Mouse (Mus musculus) left cerebral cortex, postnatal 36 days (tissue): ENCODE measurements around the gene Stk32b. TPM values are rescaled to one million over a fixed set of nuclear protein-coding genes. Genes with fewer than 3 reads are reported as not detected.
A peak's percentile ranks its signal among the peaks of the same experiment; 100 is the strongest.

ENCODE experiments used
- DNase-seq, 2 experiments: peaks; one replicate each; pipeline ENCODE4 v3.0.0; 2021 to 2022; ENCODE audit warnings: low spot score in 2 of 2, mixed read lengths in 1 of 2
- intact Hi-C: fragments of 180-260 bp; cut with DNase I; formaldehyde crosslinking; loops from one replicate; pipeline ENCODE4 v1.15.1; 2025
- total RNA-seq, 2 experiments: library from RNA; stranded (reverse); gene quantifications; 2 replicates each; pipeline ENCODE4 v1.2.3; 2021

The Stk32b gene
- 1 to 10 TPM; 1.4 to 2.3 TPM for total RNA-seq

DNA sequence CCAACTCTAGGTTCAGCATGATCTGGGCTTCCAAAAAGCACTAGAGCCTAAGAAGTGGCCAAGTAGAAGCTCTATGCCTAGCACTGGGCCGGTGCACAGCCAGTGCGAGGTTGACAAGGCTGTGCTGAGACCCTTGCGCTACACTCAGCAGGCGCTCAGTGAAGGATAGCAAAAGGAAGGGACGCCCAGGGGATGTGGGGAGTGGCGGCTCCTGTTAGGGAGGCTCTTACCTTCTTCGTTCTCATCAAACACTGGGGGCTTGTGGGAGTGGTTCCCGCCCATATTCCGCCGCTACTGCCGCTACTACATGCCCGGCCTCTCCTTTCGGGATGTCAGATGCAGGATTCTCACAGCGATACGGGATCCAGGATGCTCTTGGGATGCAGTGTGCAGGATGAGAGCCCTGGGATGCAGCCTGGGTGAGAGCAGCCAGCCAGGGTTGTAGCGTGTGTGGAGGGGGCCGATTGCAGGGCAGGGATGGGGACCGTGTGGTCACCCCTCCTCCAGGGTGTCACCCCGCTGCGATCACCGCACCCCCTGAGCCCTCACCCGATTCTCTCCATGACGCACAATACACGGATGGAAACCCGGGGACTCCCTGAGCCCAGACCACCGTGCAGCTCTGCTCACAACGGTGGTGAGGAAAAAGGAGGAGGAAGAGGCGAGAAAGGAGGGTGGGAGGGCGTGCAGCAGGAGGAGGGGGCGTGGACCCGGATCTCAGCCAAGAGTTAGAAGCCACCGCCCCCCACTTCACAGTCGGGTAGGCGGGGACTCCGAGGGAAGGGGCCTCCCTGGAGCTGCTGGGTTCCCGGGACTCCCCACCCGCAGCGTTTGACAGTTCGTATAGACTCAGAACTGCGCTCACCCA is at the start of gene Stk32b:
Gene Stk32b (minus strand): TSS at position 667 of the 868 bp plus-strand sequence.
- intact Hi-C loops = loop anchor here (2.0 to 10.0 kb wide), 2 partner anchors 292 to 418 kb away; no protein-coding TSS in a partner anchor
- no peak for DNase-seq

GRCm38 (mm10) chr5:37765851-37766250 is 48.9 kb upstream of the Stk32b start:
- intact Hi-C loops = no loop called here
- DNase-seq = no peak

DNA sequence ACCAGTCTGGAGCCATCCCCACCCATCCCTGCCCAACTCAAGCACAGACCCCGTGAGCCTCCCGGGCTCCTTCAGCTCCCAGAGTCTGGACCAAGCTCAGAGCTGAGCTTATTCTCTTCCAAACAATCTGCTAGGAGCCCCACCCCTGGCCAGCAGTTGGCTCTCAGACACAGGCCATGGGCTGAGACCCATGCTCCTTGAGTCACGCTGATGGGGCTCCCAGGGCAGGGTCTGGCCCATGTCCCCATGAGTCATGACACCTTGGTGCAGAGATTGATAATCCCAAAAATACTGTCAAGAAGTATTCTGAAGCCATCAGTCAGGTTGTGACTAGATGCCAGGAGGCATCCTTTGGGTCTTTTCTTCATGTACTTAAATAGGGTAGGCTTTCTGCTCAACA is 45.1 kb upstream of the Stk32b start:
- no peak for DNase-seq
- intact Hi-C loops = no loop called here

- intact Hi-C loops = loop anchor here (5.0 to 10.0 kb wide), 2 partner anchors 341 to 456 kb away; no protein-coding TSS in a partner anchor
- DNase-seq = no peak
Observed at GRCm38 (mm10) chr5:37753366-37753765, 36.4 kb upstream of the Stk32b start.

DNA sequence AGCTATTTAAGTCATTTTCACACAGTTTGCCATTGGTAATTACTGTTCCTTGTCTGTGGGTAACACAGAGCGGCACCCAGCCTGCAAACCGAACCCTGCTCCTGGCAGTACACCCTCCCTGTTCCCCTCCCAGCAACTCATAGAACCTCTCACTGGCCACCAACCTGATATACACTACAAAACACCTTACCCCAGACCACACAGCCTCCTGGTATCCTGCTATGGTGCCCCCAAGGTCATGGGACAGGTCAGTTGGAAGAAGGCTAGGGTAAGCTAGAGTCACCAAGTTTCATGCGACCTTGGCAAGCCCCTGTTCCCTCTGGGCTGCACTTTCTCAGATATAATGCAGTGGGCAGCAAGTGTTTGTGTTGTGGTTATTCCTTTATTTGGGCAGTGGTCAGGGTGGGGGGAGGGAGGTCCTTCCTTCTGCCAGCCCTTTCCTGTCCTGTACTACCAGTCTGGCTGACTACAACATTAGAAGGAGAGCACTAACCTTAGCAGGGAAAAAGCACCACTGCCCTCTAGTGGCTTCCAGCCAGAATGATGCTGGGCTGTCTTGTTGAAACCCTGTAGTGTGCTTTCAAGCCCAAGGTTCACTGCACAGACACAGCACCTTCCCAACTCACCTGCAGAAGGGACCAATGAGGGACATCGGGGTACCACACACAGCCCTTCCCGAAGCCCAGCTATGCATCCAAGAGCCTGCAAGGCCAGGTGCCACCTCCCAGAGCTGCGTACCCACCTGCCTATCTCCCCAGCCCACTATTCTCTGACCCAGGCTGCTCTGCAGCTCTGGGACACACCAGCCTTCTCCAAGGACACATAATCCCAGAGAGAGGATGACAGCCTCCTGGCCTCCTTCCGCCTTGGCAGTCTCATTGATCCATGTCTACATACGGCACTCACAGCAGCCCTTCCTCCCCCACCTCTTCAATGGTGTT is 35.3 kb upstream of the Stk32b start:
- DNase-seq = peak; percentile 58 to 65
- intact Hi-C loops = loop anchor here (5.0 to 10.0 kb wide), 2 partner anchors 343 to 455 kb away; no protein-coding TSS in a partner anchor

GRCm38 (mm10) chr5:37743889-37744707 is 27.1 kb upstream of the Stk32b start:
- no peak for DNase-seq
- intact Hi-C loops = no loop called here

GRCm38 (mm10) chr5:37736213-37736612 is 19.2 kb upstream of the Stk32b start:
- intact Hi-C loops = no loop called here

GRCm38 (mm10) chr5:37735224-37735623 is 18.3 kb upstream of the Stk32b start, which contains the start of gene Cytl1:
Gene Cytl1, plus strand, starts transcription at chr5:37735519.
- no peak for DNase-seq
- intact Hi-C loops = no loop called here

More at GRCm38 (mm10) chr5:37736213-37736612, 19.2 kb upstream of the Stk32b start:
- DNase-seq = no peak

GRCm38 (mm10) chr5:37730781-37731180 is 13.8 kb upstream of the Stk32b start:
- no peak for DNase-seq
- intact Hi-C loops = no loop called here

DNA sequence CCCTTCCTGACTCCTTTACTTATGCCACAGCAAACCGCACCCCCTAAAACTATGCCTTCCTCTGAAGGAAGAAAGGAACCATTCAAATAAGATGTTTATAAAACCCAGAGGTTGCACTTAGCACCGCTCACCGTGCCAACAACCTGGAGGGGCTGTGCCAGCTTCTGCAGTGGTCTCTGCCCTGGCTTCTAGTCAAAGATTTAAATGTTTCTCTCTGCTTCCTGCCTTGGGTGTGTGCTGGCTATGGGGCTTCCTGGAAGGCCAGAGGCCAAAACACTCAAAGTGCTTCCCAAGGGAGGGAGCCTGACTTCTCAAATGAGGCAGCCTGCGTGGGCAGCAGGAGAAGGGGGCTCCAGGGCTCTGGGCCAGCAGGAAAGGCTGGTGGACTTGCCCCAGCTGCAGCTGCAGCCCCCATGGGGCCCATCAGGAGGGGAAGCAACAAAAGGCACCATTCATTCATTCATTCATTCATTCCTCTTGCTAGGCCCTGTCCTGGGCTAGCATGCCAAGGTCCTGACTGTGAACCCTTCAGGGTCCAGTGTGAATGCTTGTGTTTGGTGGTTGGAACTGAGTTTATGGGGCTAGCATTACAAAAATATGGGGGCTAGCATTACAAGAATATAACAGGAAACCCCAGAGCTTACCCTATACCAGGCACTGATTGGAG is 8.4 kb upstream of the Stk32b start:
- DNase-seq = no peak
- intact Hi-C loops = no loop called here

DNA sequence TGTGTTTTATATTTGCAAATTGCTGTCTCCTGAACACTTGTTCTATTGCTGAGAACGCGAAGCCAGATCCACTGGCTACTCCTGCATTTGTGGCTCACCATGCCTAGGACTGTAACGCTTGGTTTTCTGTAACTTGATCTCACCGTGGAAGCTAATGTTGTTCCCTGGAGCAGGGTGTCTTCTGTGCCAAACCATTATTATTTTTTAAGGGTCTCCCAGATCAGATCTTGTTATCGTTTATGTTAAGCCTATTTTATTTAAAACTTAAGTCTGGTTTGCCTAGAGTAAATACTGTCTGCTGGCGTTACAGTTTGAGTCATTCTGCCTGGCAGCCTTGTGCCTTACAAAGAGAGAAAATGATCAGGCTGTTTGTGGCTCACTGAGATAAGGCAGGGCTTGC is 3.7 kb upstream of the Stk32b start:
- intact Hi-C loops = no loop called here
- DNase-seq = no peak

GRCm38 (mm10) chr5:37717384-37717963 is 503 bp upstream of the Stk32b start:
- intact Hi-C loops = loop anchor here (2.0 to 10.0 kb wide), 2 partner anchors 293 to 419 kb away; no protein-coding TSS in a partner anchor
- DNase-seq = peak; percentile 45 to 52

DNA sequence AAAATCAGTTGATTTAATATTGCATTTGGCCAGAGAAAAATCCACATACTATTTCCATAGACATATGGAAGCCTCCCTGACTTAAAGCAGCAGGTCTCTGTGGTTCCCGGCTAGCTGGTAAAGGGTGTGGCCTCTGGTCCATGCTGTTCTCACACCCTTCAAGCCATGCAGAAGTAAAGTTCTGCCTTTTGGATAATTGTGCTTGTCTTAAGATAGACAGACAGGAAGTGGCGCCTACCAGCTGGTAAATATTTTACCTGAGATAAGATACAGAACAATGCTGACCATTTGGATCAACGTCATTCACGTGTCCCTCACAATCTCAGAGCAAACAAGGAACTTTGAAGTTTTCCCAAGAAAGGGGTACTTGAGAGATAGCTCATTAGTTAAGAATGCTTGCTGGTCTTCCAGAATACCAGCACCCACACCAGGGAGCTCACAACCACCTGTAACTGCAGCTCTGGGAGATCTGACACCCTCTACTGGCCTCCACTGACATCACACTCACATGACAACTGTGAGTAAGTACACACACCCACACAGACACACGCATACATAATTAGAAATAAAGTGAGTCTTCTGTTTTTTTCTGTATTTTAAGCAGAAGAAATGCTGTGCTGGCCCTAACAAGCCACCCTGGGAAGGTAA is 7.6 kb downstream of the Stk32b start:
- intact Hi-C loops = no loop called here
- DNase-seq = no peak

DNA sequence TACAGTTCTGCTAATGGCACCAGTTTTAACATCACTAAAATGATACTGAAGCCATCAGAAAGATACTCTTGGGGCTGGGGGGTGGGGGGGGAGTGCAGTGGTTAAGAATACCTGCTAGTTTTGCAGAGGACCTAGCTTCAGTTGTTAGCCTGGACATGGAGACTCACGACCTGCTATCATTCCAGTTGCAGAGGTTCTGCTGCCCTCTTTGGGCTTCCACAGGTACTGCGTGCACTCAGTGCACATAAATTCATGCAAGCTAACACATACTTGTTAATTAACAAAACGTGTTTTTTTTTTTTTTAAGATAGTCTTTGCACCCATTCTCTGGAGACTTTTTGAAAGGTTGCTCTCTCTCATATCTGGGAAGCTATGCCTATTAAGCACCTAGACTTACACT is 8.8 kb downstream of the Stk32b start:
- DNase-seq = no peak
- intact Hi-C loops = no loop called here

GRCm38 (mm10) chr5:37704962-37705361 is 12.0 kb downstream of the Stk32b start:
- intact Hi-C loops = no loop called here
- no peak for DNase-seq

DNA sequence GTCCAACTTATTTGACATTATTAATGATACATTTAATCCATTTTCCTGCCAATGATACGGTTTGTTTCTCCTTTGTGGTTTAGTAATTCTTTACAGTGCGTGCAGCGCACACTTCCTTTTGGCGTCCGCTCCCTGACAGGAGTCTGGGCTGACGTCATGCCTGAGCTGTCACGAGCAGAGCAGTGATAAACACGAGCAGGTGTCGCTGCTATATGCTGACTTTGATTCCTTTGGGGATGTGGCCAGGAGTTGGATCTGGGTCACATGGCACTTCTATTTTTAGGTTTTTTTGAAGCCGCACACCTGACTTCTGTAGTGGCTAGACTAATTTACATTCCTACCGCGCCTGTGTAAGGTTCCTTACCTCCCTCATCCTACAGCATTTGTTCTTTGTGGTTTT is 17.2 kb downstream of the Stk32b start:
- DNase-seq = no peak
- intact Hi-C loops = no loop called here

DNA sequence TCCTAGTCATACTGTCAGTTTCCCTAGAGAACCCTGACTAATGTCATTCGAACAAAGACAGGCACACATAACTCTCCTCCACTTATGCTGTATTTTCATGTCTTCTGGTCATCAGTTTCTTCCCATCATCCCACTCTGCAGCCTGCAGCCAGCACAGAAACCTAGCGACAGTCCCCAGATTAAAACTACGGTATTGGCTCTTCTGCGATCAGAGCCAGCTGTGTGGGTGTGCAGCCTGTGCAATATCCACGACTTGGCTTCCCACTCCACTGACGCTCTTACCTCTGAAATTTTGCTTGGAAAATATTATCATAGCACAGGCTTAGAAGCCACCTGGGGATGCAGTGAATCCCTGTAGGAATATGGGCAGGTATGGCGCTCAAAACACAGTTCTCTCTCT is 19.7 kb downstream of the Stk32b start:
- intact Hi-C loops = no loop called here
- peak; percentile 38 to 53 for DNase-seq

GRCm38 (mm10) chr5:37695773-37696172 is 21.2 kb downstream of the Stk32b start:
- intact Hi-C loops = no loop called here
- no peak for DNase-seq
